Mouse (Mus musculus) kidney, adult 2 months (tissue): ENCODE results near the gene Nek7.

ENCODE experiments used
- CTCF ChIP-seq: fragments of 200-500 bp; conservative IDR thresholded peaks from 2 replicates; pipeline ENCODE4 v1.5.1; 2011; ENCODE audit warnings: low read depth, mild to moderate bottlenecking, control low read depth, low read length, moderate library complexity, mixed read lengths; ENCODE audit not compliant: insufficient read depth, insufficient read length
- POLR2A ChIP-seq: fragments of 200-500 bp; IDR thresholded peaks from one replicate; pipeline ENCODE4 v1.6.1; 2011; ENCODE audit warnings: low read depth, low read length, control low read depth

DNA sequence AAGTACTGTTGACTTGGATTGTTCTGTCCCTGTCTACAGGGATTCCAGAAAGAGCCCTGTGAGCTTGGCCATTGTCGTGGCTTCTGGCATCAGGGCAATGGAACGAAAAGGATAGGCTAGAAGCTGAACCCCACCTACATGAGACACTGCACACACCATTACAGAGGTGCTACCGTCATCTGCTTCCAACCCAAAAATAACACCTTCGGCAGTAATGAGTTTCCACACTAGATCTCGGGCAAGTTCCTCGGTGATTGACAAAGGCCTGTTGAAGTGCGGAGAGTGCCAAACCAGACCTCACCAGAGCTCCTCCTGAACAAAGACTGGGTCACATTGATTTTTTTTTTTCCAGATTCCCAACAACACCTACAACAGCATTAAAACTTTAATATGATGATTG lies 40.7 kb downstream of the Nek7 start:
- TF ChIP-seq CTCF (no peak), POLR2A (no peak)
